Mouse (Mus musculus): ENCODE data around the gene Slc3a1. TPM values are rescaled to one million over a fixed set of nuclear protein-coding genes. Genes with fewer than 3 reads are reported as not detected.

Slc3a1 gene
- polyA plus RNA-seq, 1 experiment: 289 TPM

DNA sequence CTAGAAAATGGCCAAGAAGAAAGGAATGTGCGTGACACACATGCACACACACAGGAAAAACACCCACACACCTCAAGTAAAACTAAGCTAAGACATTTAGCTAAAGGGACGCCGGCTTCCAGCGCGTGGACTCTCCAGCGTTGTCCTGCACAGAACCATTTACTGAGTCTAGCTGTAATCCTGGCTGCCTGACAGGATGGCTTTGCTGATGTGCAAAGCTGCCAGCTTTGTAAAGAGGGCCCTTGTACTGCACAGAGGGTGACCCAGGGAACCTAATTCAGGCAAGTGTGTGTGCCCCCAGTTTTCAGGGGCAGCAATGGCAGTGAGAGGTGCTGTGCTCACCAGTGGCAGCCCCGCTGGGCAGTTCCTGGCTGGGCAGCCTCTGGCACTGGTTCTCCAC is 39.2 kb downstream of the Slc3a1 start:
- 80% methylated on average over 7 of the region's 7 CpGs for WGBS
- H3K27ac ChIP-seq (ENCODE audit: insufficient read depth, low read depth, low read length): no peak overlapping the region
- H3K4me1 ChIP-seq (ENCODE audit: control insufficient read depth, insufficient read depth, low read length): no peaks in the 10 kb centered on the region
- no peaks in the 10 kb centered on the region for H3K27me3 ChIP-seq (replicated peaks; ENCODE audit: control insufficient read depth, insufficient read depth, low read length)
- no peak for TF ChIP-seq CTCF (conservative IDR thresholded peaks at IDR 0.05; ENCODE audit: insufficient read depth, insufficient read length, low read depth, low read length)
- TF ChIP-seq POLR2A (IDR thresholded peaks at IDR 0.05; ENCODE audit: low read depth, low read length): no peak
- no peak overlapping the region for H3K4me3 ChIP-seq (ENCODE audit: insufficient read depth, low read depth, low read length)
- peaks cover 5% of the 10 kb centered on the region for H3K36me3 ChIP-seq (ENCODE audit: control insufficient read depth, insufficient read depth, low read length)
- no peak for DNase-seq

DNA sequence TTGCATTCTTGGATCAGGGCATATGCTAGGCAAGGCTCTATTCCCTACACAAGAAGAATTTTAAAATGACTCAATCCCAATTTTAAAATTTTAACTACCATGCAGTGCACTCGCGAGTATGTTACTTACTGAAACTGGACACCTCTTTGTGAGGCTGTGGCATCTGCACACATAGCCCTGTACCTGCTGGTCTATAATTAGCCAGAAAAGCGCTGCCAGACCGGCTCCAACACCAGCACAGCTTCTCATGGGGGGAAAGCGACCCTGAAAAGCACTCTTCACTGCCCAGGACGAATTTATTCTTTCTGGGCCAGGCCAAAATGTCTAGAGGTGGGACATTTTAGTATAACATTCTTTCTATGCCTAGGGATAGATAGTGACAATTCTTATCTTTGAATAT is 42.5 kb downstream of the Slc3a1 start:
- no peak for DNase-seq
- Histone ChIP-seq H3K27me3 (replicated peaks; ENCODE audit: control insufficient read depth, insufficient read depth, low read length) (no peaks in the 10 kb centered on the region), H3K36me3 (ENCODE audit: control insufficient read depth, insufficient read depth, low read length) (no peaks in the 10 kb centered on the region; the same call in 1 of the 2 replicates), H3K4me3 (ENCODE audit: insufficient read depth, low read depth, low read length) (no peak overlapping the region), H3K4me1 (ENCODE audit: control insufficient read depth, insufficient read depth, low read length) (no peaks in the 10 kb centered on the region), H3K27ac (ENCODE audit: insufficient read depth, low read depth, low read length) (no peak overlapping the region)
- 74% methylated on average over 6 of the region's 6 CpGs for WGBS
- TF ChIP-seq POLR2A (IDR thresholded peaks at IDR 0.05; ENCODE audit: low read depth, low read length) (no peak), CTCF (conservative IDR thresholded peaks at IDR 0.05; ENCODE audit: insufficient read depth, insufficient read length, low read depth, low read length) (no peak)

DNA sequence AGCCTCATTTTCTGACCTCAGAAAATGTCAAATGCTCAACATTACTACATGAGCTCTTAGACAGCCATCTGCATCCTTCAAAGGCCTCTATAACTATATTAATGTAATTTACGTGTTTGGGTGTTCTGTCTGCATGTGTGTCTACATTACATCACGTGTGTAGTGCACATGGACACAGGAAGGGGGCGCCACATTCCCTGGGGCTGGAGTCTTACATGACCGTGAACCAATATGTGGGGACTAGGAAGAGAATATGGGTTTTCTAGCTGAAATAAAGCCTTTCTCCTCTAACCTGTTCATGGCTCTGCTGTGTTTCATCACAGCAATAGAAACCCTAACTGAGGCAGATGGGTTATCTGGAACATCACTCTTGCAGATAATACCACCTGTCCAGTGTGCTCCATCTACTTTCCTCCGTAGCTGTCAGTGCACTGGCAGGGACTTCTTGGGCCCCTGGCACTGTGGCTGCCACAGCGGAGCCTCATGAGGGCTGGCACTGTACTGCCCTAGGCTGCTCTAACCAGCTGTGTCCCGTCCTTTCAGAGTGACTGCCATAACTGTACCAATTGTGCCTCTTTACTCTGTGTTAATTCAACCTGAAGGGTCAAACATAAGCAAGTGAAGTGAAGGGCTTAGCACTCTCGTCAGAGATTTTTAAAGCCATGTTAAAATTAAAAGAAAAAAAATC is 43.1 kb downstream of the Slc3a1 start:
- H3K36me3 ChIP-seq (ENCODE audit: control insufficient read depth, insufficient read depth, low read length): no peaks in the 10 kb centered on the region
- H3K27ac ChIP-seq (ENCODE audit: insufficient read depth, low read depth, low read length): no peak overlapping the region
- DNase-seq: no peak
- H3K4me1 ChIP-seq (ENCODE audit: control insufficient read depth, insufficient read depth, low read length): no peaks in the 10 kb centered on the region
- no peaks in the 10 kb centered on the region for H3K27me3 ChIP-seq (replicated peaks; ENCODE audit: control insufficient read depth, insufficient read depth, low read length)
- H3K4me3 ChIP-seq (ENCODE audit: insufficient read depth, low read depth, low read length): no peak overlapping the region
- 90% methylated on average over 8 of the region's 8 CpGs for WGBS
- TF ChIP-seq POLR2A (IDR thresholded peaks at IDR 0.05; ENCODE audit: low read depth, low read length): no peak
- peak; percentile 32 for TF ChIP-seq CTCF (conservative IDR thresholded peaks at IDR 0.05; ENCODE audit: insufficient read depth, insufficient read length, low read depth, low read length)

DNA sequence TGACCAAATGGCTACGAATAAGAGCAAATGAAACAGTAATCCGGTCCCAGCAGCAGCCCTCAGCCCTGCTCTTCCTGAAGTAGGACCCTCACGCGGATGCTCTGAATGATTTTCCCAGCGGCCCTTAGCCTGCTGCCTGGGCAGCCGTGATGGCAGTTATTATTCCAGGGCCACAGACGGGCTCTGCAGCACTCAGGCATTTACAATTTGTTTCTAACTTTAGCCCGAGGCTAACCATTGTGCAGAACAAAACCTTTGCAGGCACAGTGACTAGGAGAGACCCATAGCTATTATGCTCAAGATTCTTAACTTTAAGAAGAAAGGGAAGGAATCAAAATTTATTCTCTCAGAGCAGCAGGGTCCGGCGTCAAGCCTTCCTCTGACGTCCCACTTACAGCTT is 44.2 kb downstream of the Slc3a1 start:
- WGBS: 59% methylated on average over 11 of the region's 11 CpGs
- TF ChIP-seq CTCF (conservative IDR thresholded peaks at IDR 0.05; ENCODE audit: insufficient read depth, insufficient read length, low read depth, low read length) (no peak), POLR2A (IDR thresholded peaks at IDR 0.05; ENCODE audit: low read depth, low read length) (no peak)
- Histone ChIP-seq H3K4me3 (ENCODE audit: insufficient read depth, low read depth, low read length) (no peak overlapping the region), H3K27me3 (replicated peaks; ENCODE audit: control insufficient read depth, insufficient read depth, low read length) (no peaks in the 10 kb centered on the region), H3K27ac (ENCODE audit: insufficient read depth, low read depth, low read length) (no peak overlapping the region), H3K4me1 (ENCODE audit: control insufficient read depth, insufficient read depth, low read length) (no peaks in the 10 kb centered on the region), H3K36me3 (ENCODE audit: control insufficient read depth, insufficient read depth, low read length) (no peaks in the 10 kb centered on the region; the same call in 1 of the 2 replicates)
- no peak for DNase-seq

DNA sequence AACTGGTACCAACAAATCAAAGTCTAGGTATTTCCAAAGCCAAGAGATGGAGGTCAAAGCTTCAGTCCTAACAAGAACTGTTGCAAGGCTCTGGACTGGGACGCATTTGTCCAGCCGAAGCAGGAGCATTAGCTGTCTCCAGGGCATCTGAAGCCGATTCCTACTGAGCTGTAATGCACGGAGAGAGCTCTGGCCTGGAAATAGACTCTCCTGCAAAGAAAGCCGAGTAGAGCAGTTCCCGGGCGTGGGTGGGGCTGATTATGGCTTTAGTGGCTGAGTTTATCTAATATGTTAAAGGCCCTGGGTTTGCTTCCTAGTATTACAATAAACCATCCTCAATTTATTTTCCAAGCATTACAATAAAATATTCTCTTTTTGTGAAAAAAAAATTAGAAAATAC is 45.0 kb downstream of the Slc3a1 start:
- TF ChIP-seq CTCF (conservative IDR thresholded peaks at IDR 0.05; ENCODE audit: insufficient read depth, insufficient read length, low read depth, low read length): no peak
- no peak for TF ChIP-seq POLR2A (IDR thresholded peaks at IDR 0.05; ENCODE audit: low read depth, low read length)
- H3K4me1 ChIP-seq (ENCODE audit: control insufficient read depth, insufficient read depth, low read length): no peaks in the 10 kb centered on the region
- no peak for DNase-seq
- no peaks in the 10 kb centered on the region for H3K27me3 ChIP-seq (replicated peaks; ENCODE audit: control insufficient read depth, insufficient read depth, low read length)
- no peak overlapping the region for H3K27ac ChIP-seq (ENCODE audit: insufficient read depth, low read depth, low read length)
- peaks cover 4% of the 10 kb centered on the region; the same call in 1 of the 2 replicates for H3K36me3 ChIP-seq (ENCODE audit: control insufficient read depth, insufficient read depth, low read length)
- 68% methylated on average over 7 of the region's 7 CpGs for WGBS
- no peak overlapping the region for H3K4me3 ChIP-seq (ENCODE audit: insufficient read depth, low read depth, low read length)

DNA sequence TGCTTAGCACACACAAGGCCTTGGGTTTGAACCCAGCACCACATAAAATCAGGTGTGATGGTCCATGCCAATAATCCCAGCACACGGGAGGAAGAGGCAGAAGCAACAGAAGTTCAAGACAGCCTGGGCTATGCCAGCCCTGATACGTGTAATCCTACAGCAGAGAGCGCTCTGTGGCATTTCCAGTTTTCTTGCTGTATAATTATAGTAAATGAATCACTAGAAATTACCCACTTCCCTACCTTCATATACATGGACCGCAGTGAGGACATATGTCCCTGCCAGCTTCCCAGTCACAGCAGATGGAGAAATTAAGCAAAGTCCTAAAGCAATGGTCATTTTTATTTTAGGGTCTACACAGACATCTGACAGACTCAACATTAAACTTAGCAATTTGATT is 45.9 kb downstream of the Slc3a1 start:
- TF ChIP-seq CTCF (conservative IDR thresholded peaks at IDR 0.05; ENCODE audit: insufficient read depth, insufficient read length, low read depth, low read length) (no peak), POLR2A (IDR thresholded peaks at IDR 0.05; ENCODE audit: low read depth, low read length) (no peak)
- Histone ChIP-seq H3K4me1 (ENCODE audit: control insufficient read depth, insufficient read depth, low read length) (no peaks in the 10 kb centered on the region), H3K36me3 (ENCODE audit: control insufficient read depth, insufficient read depth, low read length) (peaks cover 4% of the 10 kb centered on the region; the same call in 1 of the 2 replicates), H3K27me3 (replicated peaks; ENCODE audit: control insufficient read depth, insufficient read depth, low read length) (no peaks in the 10 kb centered on the region), H3K27ac (ENCODE audit: insufficient read depth, low read depth, low read length) (no peak overlapping the region), H3K4me3 (ENCODE audit: insufficient read depth, low read depth, low read length) (no peak overlapping the region)
- 92% methylated on average over 4 of the region's 4 CpGs for WGBS
- DNase-seq: no peak

DNA sequence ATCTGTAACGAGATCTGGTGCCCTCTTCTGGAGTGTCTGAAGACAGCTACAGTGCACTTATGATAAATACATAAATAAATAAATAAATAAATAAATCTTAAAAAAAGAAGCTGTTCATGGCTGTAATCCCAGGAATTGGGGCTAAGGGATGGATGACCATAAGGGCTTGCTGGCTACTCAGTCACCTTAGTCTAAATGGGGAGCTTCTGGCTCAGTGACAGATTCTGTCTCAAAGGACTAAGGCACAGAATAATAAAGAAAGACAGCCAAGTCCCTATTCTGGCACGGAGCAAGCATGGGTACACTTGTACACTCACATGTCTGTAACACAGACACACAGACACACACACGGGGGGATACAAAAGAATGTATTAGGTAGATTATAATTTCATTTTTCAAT is 51.1 kb downstream of the Slc3a1 start:
- WGBS: 93% methylated on average over 3 of the region's 3 CpGs
- no peak overlapping the region for H3K4me3 ChIP-seq (ENCODE audit: insufficient read depth, low read depth, low read length)
- TF ChIP-seq POLR2A (IDR thresholded peaks at IDR 0.05; ENCODE audit: low read depth, low read length) (no peak), CTCF (conservative IDR thresholded peaks at IDR 0.05; ENCODE audit: insufficient read depth, insufficient read length, low read depth, low read length) (no peak)
- H3K27ac ChIP-seq (ENCODE audit: insufficient read depth, low read depth, low read length): no peak overlapping the region
- peaks cover 4% of the 10 kb centered on the region; the same call in 1 of the 2 replicates for H3K36me3 ChIP-seq (ENCODE audit: control insufficient read depth, insufficient read depth, low read length)
- H3K4me1 ChIP-seq (ENCODE audit: control insufficient read depth, insufficient read depth, low read length): no peaks in the 10 kb centered on the region
- no peak for DNase-seq
- no peaks in the 10 kb centered on the region for H3K27me3 ChIP-seq (replicated peaks; ENCODE audit: control insufficient read depth, insufficient read depth, low read length)

All from kidney, adult 2 months (tissue).